Mouse (Mus musculus): ENCODE data around the gene Elobl.
"Not testable (repeated sequence)": the region's sequence is repeated elsewhere in the genome, so short reads cannot be mapped to it uniquely, and the experiment has no call there.

Elobl gene

DNA sequence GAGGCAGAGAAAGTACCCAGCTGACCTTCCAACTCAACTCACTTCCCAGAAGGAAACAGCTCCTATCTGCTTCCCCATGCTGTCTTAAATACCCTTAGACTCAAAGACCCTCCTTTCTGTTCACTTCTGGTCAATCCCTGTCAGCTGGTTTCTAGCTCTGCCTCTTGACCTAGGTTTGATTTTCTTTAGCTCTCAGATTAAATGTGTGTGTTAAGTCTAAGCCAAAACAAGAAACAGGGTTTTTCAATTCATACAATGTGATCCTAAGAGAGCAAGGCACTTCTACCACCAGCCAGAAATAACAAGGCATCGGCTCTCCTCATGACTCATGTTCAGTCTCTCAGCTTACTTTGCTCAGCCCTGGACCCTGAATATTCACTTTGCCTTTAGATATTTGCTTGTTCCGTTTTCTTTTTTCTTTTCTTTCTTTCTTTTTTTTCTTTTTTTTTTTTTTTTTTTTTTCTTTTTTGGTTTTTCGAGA is at the start of gene Elobl:
TSS of gene Elobl (minus strand) at position 51 of the 481 bp plus-strand sequence.
- in situ Hi-C loops (cut with MboI, MseI): loop anchor here (5.0 kb wide), 1 partner anchor 60 kb away; no protein-coding TSS in a partner anchor

DNA sequence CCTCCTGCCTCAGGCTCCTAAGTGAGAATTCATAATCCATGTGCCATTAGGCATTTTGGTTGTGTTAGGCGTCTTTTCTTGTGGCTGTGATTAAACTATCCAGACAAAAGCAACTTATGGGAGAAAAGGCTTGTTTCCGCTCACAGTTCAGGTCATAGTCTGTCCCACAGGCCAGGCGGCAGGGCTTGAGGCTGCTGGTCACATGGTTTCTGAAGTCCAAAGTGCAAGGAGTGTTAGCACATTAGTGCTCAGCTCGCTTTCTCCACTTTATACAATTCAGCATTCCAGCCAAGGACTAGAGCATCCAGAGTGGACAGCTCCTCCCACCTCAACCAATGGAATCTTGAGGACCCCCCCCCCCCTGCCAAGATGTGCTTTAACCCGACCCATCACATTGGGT is 45.5 kb upstream of the Elobl start:
- in situ Hi-C loops (cut with MboI, MseI): no loop called here

GRCm38 (mm10) chr11:89009496-89009895 is 42.8 kb upstream of the Elobl start:
- in situ Hi-C loops (cut with MboI, MseI): no loop called here

DNA sequence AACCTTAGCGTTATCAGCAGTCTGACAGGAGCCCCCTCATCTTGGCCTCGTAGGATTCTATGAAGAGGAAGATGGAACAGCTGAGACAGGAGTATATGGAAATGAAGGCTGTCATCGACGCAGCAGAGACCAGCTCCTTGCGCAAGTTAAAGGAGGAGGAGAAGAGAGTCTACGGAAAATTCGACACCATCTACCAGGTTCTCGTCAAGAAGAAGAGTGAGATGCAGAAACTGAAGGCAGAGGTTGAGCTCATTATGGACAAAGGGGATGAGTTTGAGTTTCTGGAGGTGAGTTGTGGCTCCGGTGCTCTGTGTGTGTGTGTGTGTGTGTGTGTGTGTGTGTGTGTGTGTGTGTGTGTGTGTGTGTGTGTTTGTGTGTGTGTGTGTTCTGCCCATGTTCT is 42.3 kb upstream of the Elobl start:
- in situ Hi-C loops (cut with MboI, MseI): no loop called here

DNA sequence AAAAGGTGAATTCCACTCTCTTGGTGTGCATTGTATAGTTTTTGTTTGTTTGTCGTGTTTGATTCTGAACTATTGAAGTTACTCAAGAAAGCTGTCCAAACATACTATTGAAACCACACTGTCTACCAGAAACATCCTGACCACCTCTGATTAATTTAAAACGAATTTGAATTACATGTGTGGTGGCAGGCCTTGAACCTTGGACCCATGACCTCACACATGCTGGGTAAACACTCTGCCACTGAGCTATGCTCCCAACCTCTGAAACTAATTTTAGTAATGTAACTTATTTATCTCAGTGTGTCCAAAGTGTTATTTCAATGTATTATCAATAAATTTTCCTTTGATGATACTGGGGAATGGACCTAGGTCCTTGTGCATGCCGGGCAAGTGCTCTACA is 40.9 kb upstream of the Elobl start:
- in situ Hi-C loops (cut with MboI, MseI): no loop called here

GRCm38 (mm10) chr11:89006404-89006803 is 39.7 kb upstream of the Elobl start:
- in situ Hi-C loops (cut with MboI, MseI): no loop called here

GRCm38 (mm10) chr11:89005473-89005872 is 38.7 kb upstream of the Elobl start:
- in situ Hi-C loops (cut with MboI, MseI): no loop called here

- in situ Hi-C loops (cut with MboI, MseI): no loop called here
Measured at GRCm38 (mm10) chr11:89003726-89004125, 37.0 kb upstream of the Elobl start.

GRCm38 (mm10) chr11:89003078-89003477 is 36.3 kb upstream of the Elobl start:
- in situ Hi-C loops (cut with MboI, MseI): no loop called here

- in situ Hi-C loops (cut with MboI, MseI): no loop called here
Measured at GRCm38 (mm10) chr11:89002621-89003020, 35.9 kb upstream of the Elobl start.

DNA sequence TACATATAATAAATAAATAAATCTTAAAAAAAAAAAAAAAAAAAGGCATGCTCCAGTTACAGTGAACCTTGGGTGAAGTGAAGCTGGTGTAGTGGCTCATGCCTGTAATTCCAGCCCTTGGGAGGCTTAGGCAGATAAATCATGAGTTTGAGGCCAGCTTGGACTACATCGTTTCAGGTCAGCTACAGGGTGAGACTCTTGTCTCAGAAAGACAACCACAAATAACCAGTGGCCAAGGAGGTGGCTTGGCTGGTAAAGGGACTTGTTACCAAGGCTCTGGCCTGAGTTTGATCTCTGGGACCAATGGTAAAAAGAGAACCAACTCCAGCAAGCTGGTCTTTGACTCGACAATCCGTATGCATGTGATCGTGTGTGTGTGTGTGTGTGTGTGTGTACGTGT is 35.3 kb upstream of the Elobl start:
- in situ Hi-C loops (cut with MboI, MseI): no loop called here

GRCm38 (mm10) chr11:89001569-89001968 is 34.8 kb upstream of the Elobl start:
- in situ Hi-C loops (cut with MboI, MseI): no loop called here

DNA sequence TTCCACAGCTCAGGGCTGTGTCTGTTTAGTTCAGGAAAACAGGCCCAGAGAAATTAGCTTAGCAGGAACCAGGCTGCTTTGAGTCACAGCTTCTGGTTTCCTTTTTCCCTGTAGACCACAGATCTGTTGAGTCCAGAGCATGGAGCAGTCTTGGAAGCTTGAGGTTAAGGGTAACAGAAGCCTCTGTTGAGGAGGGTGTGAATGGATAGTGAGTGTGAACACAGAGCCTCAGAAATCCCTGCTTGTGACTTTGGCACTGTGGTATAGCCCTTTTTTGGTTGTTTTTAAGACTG is 33.7 kb upstream of the Elobl start:
- in situ Hi-C loops (cut with MboI, MseI): no loop called here

GRCm38 (mm10) chr11:88999723-89000526 is 33.2 kb upstream of the Elobl start:
- in situ Hi-C loops (cut with MboI, MseI): no loop called here

GRCm38 (mm10) chr11:88998974-88999722 is 32.4 kb upstream of the Elobl start, which contains the start of gene Trim25:
Gene Trim25, plus strand, starts transcription at chr11:88999376.
- in situ Hi-C loops (cut with MboI, MseI): no loop called here

GRCm38 (mm10) chr11:88998406-88998805 is 31.7 kb upstream of the Elobl start:
- in situ Hi-C loops (cut with MboI, MseI): no loop called here

GRCm38 (mm10) chr11:88997343-88997742 is 30.6 kb upstream of the Elobl start:
- in situ Hi-C loops (cut with MboI, MseI): not testable (repeated sequence)

DNA sequence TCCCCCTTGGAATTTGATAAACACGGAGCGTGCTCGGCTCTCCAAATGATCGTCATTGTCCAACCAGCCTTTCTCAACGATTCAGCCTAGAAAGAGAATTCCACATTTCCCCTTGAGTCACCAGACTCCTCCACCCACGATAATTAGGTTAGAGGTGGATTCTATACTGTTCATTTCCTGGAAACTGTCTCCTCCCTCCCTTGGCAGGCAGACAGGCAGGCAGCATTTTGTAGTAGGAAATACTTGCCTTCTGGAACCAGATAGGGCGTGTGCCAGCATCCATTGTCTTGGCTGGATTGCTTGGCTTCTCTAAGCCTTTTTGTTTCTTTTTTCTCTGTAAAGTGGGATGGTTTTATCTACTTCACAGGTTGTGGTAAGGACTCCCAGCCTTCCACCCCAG is 29.7 kb upstream of the Elobl start:
- in situ Hi-C loops (cut with MboI, MseI): no loop called here

DNA sequence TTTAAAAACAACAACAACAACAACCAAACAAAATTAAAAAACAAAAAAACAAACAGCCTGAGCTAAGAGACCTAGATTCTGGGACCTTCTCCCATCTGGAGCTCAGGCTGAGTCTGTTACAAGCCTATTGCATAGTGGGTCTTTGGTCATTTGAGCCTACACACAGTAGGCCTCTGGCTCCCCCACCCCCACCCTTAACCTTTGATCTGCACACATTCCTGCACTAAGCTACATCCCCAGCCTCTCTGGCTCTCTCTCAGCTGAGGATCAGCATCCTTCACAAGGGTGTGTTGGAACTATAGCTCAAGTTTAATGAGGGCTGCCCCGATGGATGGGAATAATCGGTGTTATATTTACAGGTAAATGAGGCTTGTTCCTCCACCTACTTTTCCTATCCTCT is 28.9 kb upstream of the Elobl start:
- in situ Hi-C loops (cut with MboI, MseI): no loop called here

- in situ Hi-C loops (cut with MboI, MseI): no loop called here
Measured at GRCm38 (mm10) chr11:88994492-88994891, 27.8 kb upstream of the Elobl start.

- in situ Hi-C loops (cut with MboI, MseI): no loop called here
Measured at GRCm38 (mm10) chr11:88993625-88994024, 26.9 kb upstream of the Elobl start.

DNA sequence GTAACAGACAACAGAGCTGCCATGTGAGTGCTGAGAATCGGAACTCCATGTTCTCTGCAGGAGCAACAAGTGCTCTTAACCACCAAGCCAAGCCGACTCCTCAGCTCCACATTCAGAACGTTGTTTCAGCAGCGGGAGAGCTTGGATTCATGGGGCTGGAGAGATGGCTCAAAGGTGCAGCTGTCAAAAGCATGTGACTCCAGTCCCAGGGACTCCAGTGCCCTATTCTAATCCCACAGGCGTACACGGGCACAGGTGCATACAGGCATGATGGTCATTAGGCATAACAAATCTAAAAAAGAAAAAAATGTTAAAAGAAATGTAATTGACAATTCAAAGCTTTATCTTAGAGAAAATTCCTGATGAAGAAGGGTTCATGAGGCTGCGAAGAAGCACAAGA is 26.5 kb upstream of the Elobl start:
- in situ Hi-C loops (cut with MboI, MseI): no loop called here

GRCm38 (mm10) chr11:88989530-88989929 is 22.8 kb upstream of the Elobl start:
- in situ Hi-C loops (cut with MboI, MseI): no loop called here

Measured in T-helper 1 cell (primary cell).